Mouse (Mus musculus): ENCODE results near the gene Slc34a1.

DNA sequence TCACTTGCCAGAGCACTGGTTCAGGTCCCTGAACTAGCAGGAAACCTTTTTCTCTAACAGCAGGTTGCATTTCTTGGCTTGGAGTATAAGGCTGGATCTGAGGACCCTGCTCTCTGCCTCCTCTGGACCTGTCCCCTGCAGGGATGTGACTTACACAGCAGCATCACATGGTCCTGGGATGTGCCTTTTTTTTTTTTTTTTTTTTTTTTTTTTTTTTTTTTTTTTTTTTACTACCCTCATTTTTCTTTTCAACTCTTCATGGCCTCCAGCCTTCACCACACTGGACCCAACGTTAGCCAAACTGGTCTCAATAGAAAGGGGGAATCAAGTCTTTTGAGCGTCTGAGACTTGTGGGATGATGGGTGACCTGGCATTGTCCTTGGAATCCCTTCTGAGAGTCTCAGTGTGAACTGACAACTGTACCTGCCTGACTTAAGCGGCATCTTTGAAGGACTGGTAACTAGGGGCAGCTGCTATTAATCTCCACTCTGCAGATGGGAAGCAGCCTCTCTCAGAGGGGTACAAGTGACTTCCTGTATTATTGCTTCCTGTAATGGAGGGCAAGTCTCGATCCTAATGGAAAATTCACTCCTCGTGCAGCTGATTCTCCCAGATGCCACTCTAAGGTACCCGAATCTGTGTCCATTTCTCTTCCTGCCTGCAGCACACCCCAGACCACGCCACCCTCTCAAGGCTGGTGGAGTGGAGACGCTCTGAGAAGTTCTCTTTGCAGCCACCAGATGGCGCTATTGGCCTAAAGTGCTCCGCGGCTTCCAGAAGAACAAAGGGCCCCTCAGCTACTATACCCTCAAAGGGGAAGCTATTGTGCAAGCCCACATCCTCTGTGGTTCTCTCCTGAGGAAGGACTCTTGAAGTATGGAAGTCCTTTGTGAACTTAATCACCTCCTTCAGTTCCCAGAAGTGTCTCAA is 7.1 kb downstream of the Slc34a1 start:
- peak; percentile 96 for TF ChIP-seq CTCF (conservative IDR thresholded peaks at IDR 0.05; ENCODE audit: low read length)
- TF ChIP-seq NANOG (IDR thresholded peaks at IDR 0.05; ENCODE audit: borderline replicate concordance, low read length), result no peak
